Mouse (Mus musculus) ES-E14 (cell line): ENCODE results near the gene Hspb3.

Experiments
- CHD2 ChIP-seq: IDR thresholded peaks from 2 replicates; pipeline ENCODE4 v1.6.1; 2014; ENCODE audit warnings: mild to moderate bottlenecking, low read depth, low read length, inconsistent platforms
- HCFC1 ChIP-seq: IDR thresholded peaks from 2 replicates; pipeline ENCODE4 v1.6.1; 2012; ENCODE audit warnings: low read length, inconsistent platforms, borderline replicate concordance; ENCODE audit not compliant: insufficient read depth
- MAFK ChIP-seq: IDR thresholded peaks from 2 replicates; pipeline ENCODE4 v1.6.1; 2014; ENCODE audit warnings: mild to moderate bottlenecking, low read depth, low read length, inconsistent platforms; ENCODE audit not compliant: insufficient read depth
- ZC3H11A ChIP-seq: IDR thresholded peaks from 2 replicates; pipeline ENCODE4 v1.6.1; 2012; ENCODE audit warnings: low read depth, mild to moderate bottlenecking, inconsistent platforms, low read length, borderline replicate concordance
- ZNF384 ChIP-seq: IDR thresholded peaks from 2 replicates; pipeline ENCODE4 v1.6.1; 2012; ENCODE audit warnings: low read depth, low read length, inconsistent platforms

DNA sequence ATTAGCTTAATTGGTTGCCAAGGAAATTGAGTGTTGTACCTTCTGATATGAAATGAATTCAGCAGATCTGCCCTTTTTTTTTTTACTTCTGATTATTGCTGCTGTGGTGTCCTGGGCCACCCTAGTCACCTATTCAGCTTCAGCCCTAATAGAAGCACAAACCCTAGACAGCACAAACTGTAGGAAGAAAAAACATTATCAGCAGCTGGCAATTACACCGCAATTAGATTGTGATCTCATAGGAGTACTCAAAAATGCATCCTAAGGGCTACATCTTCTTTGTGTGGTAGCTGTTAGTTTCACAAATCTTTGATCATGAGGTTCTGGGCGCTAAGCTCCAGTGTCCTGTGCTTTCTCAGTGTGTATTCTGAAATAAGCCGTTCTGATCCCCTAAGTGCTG lies 37.7 kb upstream of the Hspb3 start:
- no peak for TF ChIP-seq CHD2
- TF ChIP-seq HCFC1 = no peak
- no peak for TF ChIP-seq MAFK
- no peak for TF ChIP-seq ZNF384
- no peak for TF ChIP-seq ZC3H11A
